Mouse (Mus musculus) megakaryocyte, embryonic 14.5 days (primary cell): ENCODE measurements around the gene Gm45837. TPM values are rescaled to one million over a fixed set of nuclear protein-coding genes. Genes with fewer than 3 reads are reported as not detected.
"Not testable (repeated sequence)": the region's sequence is repeated elsewhere in the genome, so short reads cannot be mapped to it uniquely, and the experiment has no call there.

Experiments used
- H3K27me3 ChIP-seq: replicated peaks from 2 replicates; pipeline ENCODE3; 2012; ENCODE audit warnings: inconsistent platforms
- H3K36me3 ChIP-seq: replicated peaks from 2 replicates; pipeline ENCODE3; 2012; ENCODE audit warnings: low read length, inconsistent platforms, mixed read lengths
- H3K4me1 ChIP-seq: 2 replicates; pipeline ENCODE4 v1.6.1; 2012; ENCODE audit warnings: inconsistent platforms
- H3K4me3 ChIP-seq: replicated peaks from 2 replicates; pipeline ENCODE3; 2012; ENCODE audit warnings: moderate library complexity, mild to moderate bottlenecking, inconsistent platforms
- H3K9me3 ChIP-seq: 2 replicates; pipeline ENCODE4 v1.6.1; 2012; ENCODE audit warnings: inconsistent platforms
- FLI1 ChIP-seq: IDR thresholded peaks from 2 replicates; pipeline ENCODE4 v1.6.1; 2012; ENCODE audit warnings: low read length, inconsistent platforms, mixed read lengths
- GATA1 ChIP-seq: IDR thresholded peaks from 3 replicates; pipeline ENCODE4 v1.6.1; 2012; ENCODE audit warnings: mixed read lengths, low read length, inconsistent platforms, borderline replicate concordance
- polyA plus RNA-seq: library from polyadenylated mRNA; stranded (reverse); fragments of >175 nt; gene quantifications from 2 replicates; pipeline ENCODE4 v1.2.3, GENCODE M21; 2012; ENCODE audit warnings: low replicate concordance; ENCODE audit not compliant: insufficient read depth

Gene Gm45837
- polyA plus RNA-seq, 1 experiment: 1.4 TPM

DNA sequence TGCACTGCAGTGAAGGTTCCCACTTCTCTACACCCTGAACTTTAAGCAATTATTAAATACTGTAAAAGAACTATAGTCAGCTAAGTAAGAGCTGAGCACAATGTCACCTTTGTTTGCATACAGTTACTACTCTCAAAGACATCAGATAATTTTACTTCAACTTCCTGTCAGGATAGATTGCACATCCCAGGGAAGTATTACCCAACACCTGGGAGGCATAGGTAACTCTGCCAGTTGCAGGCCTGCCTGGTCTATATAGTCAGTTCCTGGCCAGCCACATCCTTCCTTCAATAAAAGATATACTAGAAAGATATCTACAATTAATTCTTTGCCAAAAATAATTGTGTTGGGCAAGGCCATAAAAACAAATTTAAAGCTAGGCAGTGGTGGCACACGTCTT is 146.7 kb downstream of the Gm45837 start:
- Histone ChIP-seq H3K27me3 (peaks cover 4% of the 10 kb centered on the region), H3K9me3 (no peaks in the 10 kb centered on the region), H3K4me3 (no peak overlapping the region), H3K36me3 (no peaks in the 10 kb centered on the region), H3K4me1 (no peaks in the 10 kb centered on the region)
- TF ChIP-seq GATA1 (no peak), FLI1 (no peak)

DNA sequence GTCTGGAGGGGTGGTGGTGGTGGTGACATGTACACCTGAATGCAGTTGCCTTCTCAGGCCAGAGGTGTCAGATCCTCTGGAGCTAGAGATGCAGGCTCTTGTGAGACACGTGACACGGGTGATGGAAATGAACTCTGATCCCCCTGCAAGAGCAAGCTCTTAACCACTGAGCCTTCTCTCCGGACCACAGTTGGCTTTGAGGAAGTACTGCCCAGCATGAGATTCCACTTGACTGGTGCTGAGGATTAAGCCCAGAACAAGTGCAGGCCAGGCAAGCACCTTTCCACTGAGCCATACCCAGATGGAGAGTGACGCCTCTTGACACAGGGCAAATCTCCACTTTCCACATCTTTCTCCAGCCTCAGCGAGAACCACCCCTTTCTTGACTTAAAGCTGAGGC is 148.7 kb downstream of the Gm45837 start:
- not testable (repeated sequence) for H3K4me1 ChIP-seq, H3K36me3 ChIP-seq, H3K4me3 ChIP-seq, H3K27me3 ChIP-seq
- H3K9me3 ChIP-seq: peaks cover 11% of the 10 kb centered on the region; the same call in 1 of the 2 replicates

Other genes starting within 250 kb of the Gm45837 start
- 3.2 and 7.8 TPM in 2 replicates for gene Atg16l2, start 108.6 kb upstream of the Gm45837 start, polyA plus RNA-seq
- gene Stard10, start 93.8 kb upstream of the Gm45837 start, polyA plus RNA-seq: 236 and 315 TPM in 2 replicates
- 143 and 148 TPM in 2 replicates for gene Arap1, start 62.8 kb upstream of the Gm45837 start, polyA plus RNA-seq
- gene Pde2a, start 10.8 kb downstream of the Gm45837 start, polyA plus RNA-seq: 0.54 and 0.63 TPM in 2 replicates
- not detected in 2 replicates for gene Art2b, start 174.7 kb downstream of the Gm45837 start, polyA plus RNA-seq